Mouse (Mus musculus): ENCODE measurements around the gene Sncb.
A peak's percentile ranks its signal among the peaks of the same experiment; 100 is the strongest.
"Not testable (repeated sequence)": the region's sequence is repeated elsewhere in the genome, so short reads cannot be mapped to it uniquely, and the experiment has no call there.

Gene Sncb

GRCm38 (mm10) chr13:54766192-54766768 lies at the start of gene Sncb:
Sncb (minus strand) TSS chr13:54766595.
- no peak for DNase-seq (ENCODE audit: low read depth, low spot score)

- DNase-seq (ENCODE audit: low read depth, low spot score) = no peak
These were observed 47.0 kb upstream of the Sncb start for GRCm38 (mm10) chr13:54813381-54813780.

- DNase-seq (ENCODE audit: low read depth, low spot score) = no peak
These were observed 45.1 kb upstream of the Sncb start for GRCm38 (mm10) chr13:54811476-54811875.

GRCm38 (mm10) chr13:54808067-54808466 lies 41.7 kb upstream of the Sncb start:
- no peak for DNase-seq (ENCODE audit: low read depth, low spot score)

GRCm38 (mm10) chr13:54806434-54806976 lies 40.1 kb upstream of the Sncb start:
- no peak for DNase-seq (ENCODE audit: low read depth, low spot score)

- DNase-seq (ENCODE audit: low read depth, low spot score) = no peak
These were observed 38.9 kb upstream of the Sncb start for GRCm38 (mm10) chr13:54805134-54805838.

- no peak for DNase-seq (ENCODE audit: low read depth, low spot score)
These were observed 36.6 kb upstream of the Sncb start for GRCm38 (mm10) chr13:54803010-54803409.

GRCm38 (mm10) chr13:54800206-54800605 lies 33.8 kb upstream of the Sncb start:
- DNase-seq (ENCODE audit: low read depth, low spot score) = no peak

GRCm38 (mm10) chr13:54799701-54800100 lies 33.3 kb upstream of the Sncb start:
- no peak for DNase-seq (ENCODE audit: low read depth, low spot score)

- no peak for DNase-seq (ENCODE audit: low read depth, low spot score)
These were observed 32.3 kb upstream of the Sncb start for GRCm38 (mm10) chr13:54798740-54799139.

- no peak for DNase-seq (ENCODE audit: low read depth, low spot score)
These were observed 31.7 kb upstream of the Sncb start for GRCm38 (mm10) chr13:54797861-54798643.

- DNase-seq (ENCODE audit: low read depth, low spot score) = no peak
These were observed 31.0 kb upstream of the Sncb start for GRCm38 (mm10) chr13:54797356-54797755.

GRCm38 (mm10) chr13:54794843-54795242 lies 28.4 kb upstream of the Sncb start:
- no peak for DNase-seq (ENCODE audit: low read depth, low spot score)

GRCm38 (mm10) chr13:54794002-54794577 lies 27.7 kb upstream of the Sncb start:
- DNase-seq (ENCODE audit: low read depth, low spot score) = no peak

- no peak for DNase-seq (ENCODE audit: low read depth, low spot score)
These were observed 26.1 kb upstream of the Sncb start for GRCm38 (mm10) chr13:54792259-54793230.

- no peak for DNase-seq (ENCODE audit: low read depth, low spot score)
These were observed 23.4 kb upstream of the Sncb start for GRCm38 (mm10) chr13:54789561-54790397.

- peak; percentile 72 for DNase-seq (ENCODE audit: low read depth, low spot score)
These were observed 22.6 kb upstream of the Sncb start, which contains the start of gene Tspan17 for GRCm38 (mm10) chr13:54788740-54789560. Tspan17 (plus strand) TSS chr13:54789377.

GRCm38 (mm10) chr13:54787591-54787990 lies 21.2 kb upstream of the Sncb start:
- DNase-seq (ENCODE audit: low read depth, low spot score) = not testable (repeated sequence)

GRCm38 (mm10) chr13:54783698-54784097 lies 17.3 kb upstream of the Sncb start, which contains the start of gene Eif4e1b:
Eif4e1b (plus strand) TSS chr13:54783998.
- no peak for DNase-seq (ENCODE audit: low read depth, low spot score)
